Mouse (Mus musculus): ENCODE data around the gene Itga11.
"Not testable (repeated sequence)": the region's sequence is repeated elsewhere in the genome, so short reads cannot be mapped to it uniquely, and the experiment has no call there.

The Itga11 gene

DNA sequence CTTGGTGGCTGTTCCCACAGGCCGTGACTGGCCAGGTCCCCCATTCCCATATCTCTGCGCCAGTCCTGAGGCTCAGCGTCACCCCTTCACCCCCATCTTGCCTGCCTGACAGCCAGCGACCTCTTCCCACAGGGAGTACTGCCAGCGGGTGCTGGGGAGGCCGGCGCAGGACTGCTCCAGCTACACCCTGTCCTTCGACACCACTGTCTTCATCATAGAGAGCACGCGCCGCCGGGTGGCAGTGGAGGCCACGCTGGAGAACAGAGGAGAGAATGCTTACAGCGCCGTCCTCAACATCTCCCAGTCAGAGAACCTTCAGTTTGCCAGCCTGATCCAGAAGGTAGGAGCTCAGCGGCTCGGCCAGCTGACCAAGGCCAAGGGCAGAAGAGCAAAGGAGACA lies 89.8 kb downstream of the Itga11 start:
- DNase-seq (ENCODE audit: low spot score) = peak; percentile 39

- no peak for DNase-seq (ENCODE audit: low spot score)
These were observed 90.7 kb downstream of the Itga11 start for GRCm38 (mm10) chr9:62768361-62768760.

DNA sequence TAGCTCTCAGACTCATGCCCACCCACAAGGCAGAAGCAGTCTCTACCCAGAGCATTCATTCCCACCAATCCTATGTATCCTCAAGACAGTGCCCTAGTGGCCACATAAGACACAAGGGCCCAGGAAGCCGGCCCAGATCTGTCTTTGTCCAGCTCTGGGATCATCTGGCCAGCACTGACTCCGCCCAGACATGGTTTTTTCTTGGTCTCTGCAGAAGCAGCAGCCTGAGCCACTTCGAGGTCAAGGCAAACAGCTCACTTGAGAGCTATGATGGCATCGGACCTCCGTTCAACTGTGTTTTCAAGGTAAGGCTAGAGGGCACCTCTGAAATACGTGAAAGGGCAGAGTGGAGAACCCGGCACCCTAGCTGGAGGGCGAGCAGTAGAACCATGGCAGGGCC lies 95.1 kb downstream of the Itga11 start:
- DNase-seq (ENCODE audit: low spot score) = peak; percentile 26

DNA sequence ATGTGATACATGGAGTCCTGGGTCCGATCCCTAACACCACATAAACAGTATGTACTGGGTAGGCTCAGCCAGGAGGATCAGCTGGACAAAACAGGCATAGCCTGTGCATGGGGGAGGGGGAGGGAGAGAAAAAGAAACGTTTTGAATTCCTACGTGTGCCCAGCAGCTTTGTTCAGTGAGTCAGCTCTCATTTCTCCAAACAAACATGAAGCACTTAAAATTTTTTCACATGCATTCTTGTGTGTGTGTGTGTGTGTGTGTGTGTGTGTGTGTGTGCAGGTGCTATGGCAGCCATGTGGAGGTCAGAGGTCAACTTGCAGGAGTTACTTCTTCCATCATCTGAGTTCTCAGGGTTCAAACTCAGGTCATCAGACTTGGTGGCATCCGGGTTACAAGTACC lies 97.8 kb downstream of the Itga11 start:
- DNase-seq (ENCODE audit: low spot score) = no peak

GRCm38 (mm10) chr9:62777461-62777860 lies 99.8 kb downstream of the Itga11 start:
- peak; percentile 90 for DNase-seq (ENCODE audit: low spot score)

- no peak for DNase-seq (ENCODE audit: low spot score)
These were observed 101.1 kb downstream of the Itga11 start for GRCm38 (mm10) chr9:62778721-62779120.

DNA sequence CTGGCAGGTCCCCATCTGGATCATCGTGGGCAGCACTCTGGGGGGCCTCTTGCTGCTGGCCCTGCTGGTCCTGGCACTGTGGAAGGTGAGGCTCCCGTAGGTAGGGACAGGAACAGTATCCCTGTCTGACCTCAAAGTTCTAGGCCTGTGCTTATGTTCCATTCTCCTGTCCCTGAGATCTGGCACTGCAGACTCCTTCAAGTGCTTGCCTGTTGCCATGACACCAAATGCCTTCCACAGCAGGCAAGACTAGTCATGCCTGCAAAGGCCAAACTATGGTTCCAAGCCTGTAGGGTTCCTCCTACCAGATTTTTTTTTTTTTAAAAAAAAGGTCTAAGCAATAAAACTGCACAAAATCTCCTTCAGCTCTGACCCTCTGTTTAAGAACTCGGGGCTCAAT lies 104.3 kb downstream of the Itga11 start:
- peak; percentile 32 for DNase-seq (ENCODE audit: low spot score)

DNA sequence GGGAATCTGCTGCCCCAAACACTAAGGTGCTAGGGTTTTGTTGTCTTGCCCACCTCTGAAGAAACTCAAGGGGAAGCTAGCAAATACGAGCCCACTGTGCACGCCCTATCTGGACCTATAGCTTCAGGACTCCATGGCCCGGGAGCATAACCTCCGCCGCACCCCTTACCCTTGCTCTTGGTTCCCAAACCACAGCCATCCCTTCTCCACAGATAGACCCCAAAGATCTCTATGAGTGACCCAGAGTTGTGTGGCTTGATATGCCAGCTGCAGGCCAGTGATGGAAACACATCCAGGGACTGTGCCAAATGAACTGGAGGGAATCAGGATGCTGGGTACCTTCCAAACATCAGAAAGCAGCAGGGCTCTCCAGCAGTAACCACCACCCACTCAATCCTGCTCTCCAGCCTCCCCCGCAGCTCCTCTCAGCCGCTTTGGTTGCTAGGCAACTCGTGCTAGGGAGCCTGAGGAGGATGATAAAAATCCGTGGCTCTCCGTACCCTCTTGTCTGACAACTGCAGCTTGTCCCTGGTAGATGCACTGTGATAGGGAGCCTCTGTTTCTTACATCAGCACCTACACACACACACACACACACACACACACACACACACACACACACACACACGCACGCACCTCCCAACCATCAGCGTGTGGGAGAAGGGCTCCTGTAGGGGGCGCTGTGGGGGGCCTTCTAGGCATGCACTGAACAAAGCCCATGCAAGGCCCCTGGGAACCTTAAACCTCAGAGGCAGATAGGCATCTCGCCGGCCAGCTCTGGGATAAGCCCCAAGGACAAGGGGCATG lies 105.6 kb downstream of the Itga11 start:
- peak; percentile 62 for DNase-seq (ENCODE audit: low spot score)

DNA sequence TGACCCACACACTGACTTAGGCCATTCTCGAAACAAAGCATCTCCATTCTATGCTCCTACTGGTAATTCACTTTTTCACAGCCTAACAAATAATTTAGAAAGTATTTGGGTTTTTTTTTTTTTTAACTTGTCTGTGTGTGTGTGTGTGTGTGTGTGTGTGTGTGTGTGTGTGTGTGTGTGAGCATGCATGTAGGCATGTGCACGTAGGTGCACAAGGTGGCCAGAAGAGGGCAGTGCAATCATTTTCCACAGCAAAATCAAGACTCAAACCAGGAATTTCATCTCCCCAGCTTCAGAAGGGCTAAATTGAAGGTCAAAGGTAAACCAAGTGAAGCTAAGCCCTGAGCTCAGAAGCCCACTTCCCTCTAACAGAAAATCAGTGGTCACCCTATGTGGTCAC lies 106.6 kb downstream of the Itga11 start:
- DNase-seq (ENCODE audit: low spot score) = no peak

- DNase-seq (ENCODE audit: low spot score) = no peak
These were observed 109.1 kb downstream of the Itga11 start for GRCm38 (mm10) chr9:62786721-62787120.

- no peak for DNase-seq (ENCODE audit: low spot score)
These were observed 112.2 kb downstream of the Itga11 start for GRCm38 (mm10) chr9:62789856-62790255.

DNA sequence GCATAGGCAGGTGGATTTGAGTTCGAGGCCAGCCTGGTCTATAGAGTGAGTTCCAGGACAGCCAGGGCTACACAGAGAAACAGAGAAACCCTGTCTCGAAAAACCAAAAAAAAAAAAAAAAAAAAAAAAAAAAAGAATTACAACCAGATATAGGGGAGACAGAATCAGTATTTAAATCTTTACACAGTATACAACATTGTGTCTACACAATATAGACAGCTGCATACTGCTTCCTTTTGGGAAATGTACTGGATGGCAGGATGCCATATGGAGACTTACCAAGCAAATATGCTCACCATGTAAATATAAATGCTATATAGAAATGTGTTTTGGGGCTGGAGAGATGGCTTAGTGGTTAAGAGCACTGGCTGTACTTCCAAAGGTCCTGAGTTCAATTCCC lies 121.6 kb downstream of the Itga11 start:
- not testable (repeated sequence) for DNase-seq (ENCODE audit: low spot score)

DNA sequence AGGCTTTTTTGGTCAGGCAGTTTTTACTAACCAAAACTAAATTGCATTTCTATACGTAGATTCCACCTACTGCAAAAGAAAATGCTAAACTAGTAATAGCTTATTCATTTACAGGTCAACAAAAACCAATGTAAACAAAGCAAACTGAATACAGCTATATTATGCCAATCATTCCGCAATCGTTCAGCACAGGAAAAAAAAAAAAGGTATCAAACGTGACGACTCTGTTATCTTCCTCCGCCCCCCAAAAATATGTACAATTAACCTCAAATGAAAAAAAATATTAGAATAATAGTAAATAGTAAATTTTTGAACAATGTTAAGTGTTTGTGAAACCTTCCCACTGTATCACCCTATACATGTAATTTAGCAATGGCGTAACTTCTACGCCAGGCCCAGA lies 132.5 kb downstream of the Itga11 start:
- DNase-seq (ENCODE audit: low spot score) = no peak

GRCm38 (mm10) chr9:62810543-62811515 lies 133.2 kb downstream of the Itga11 start:
- peak; percentile 52 for DNase-seq (ENCODE audit: low spot score)

DNA sequence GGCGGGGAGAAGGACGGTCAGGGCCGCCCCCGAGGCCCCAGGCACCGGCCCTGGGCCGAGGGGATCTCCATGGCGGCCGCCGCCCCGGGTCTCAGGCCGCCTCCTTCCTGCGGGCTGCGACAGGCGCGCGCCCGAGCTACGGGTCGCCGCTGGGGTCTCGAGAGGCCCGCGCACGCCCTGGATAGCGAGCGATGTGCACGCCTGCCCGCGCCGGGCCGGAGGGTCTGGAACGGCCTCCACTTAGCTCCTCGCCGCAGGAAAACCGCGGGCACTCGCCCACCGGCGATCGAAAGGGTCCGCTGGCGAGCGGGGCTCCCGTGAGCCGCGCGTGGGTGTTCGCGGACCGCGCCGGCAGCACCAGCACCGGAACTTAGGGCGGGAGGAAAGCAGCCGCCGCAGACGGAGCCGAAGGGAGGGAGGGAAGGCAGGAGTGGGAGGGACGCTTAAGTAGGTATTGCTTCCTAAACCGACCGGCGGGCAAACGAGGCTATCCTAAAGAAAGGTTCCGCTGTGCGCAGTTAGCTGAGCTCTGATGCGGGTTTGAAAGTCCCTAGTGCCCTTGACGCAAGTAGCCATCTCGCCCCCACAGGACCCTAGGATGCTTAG lies 134.0 kb downstream of the Itga11 start, which contains the start of gene Fem1b:
TSS of gene Fem1b (minus strand) at position 419 of the 606 bp plus-strand sequence.
- DNase-seq (ENCODE audit: low spot score) = peak; percentile 97

GRCm38 (mm10) chr9:62812216-62813049 lies 134.8 kb downstream of the Itga11 start:
- peak; percentile 63 for DNase-seq (ENCODE audit: low spot score)

DNA sequence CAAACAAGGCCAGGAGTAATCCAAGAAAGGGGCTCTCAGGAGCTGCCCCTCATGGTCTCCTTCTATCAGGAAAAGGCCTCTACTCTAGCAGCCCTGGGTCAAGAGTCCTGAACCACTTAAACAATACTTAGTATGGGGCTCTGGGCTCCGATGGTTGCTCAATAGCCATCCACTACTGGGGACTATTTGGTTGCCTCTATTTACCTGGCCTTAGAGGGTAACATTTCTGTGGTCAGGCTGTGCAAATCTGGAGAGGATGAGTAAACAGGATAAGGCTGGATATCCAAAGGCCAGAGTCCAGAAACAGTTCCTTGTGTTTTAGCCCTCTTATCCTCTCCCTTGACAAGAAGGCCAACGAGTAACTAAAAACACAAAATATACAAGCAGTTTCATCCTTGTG lies 137.1 kb downstream of the Itga11 start:
- no peak for DNase-seq (ENCODE audit: low spot score)

DNA sequence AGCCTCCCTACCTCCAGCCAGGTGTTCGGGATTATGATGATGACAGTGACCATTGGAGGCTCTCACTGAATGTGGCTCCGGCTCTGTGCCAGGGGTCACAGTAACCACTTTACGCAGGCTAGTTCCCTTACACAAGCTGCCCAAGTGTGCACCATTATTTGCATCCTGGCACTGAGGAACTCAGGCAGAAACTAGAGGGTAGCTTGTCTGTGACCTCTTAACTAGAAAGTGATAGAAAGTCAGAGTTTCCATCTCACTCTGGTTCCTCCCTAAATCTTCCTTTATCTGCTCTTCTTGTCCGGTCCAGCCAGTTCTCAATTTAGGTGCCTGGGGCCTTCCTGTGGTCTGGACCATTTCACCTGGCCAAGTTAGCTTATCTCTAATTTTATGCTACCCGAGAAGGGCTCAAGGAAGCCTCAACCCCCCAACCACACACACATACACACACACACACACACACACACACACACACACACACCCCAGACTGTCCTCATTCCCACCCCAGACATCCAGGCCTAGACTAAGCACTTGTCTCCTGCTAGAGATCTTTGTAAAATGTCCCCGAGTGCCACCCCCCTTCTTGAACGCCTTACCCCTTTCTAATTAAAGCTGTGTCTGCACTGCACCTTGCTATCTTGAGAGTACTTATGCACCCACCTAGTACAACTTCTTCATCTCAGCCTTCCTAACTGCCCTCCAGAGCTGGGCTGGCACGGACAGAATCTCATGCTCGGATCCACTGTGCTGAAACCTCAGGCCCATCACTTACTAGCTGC lies 138.9 kb downstream of the Itga11 start:
- DNase-seq (ENCODE audit: low spot score) = no peak

GRCm38 (mm10) chr9:62817099-62817571 lies 139.5 kb downstream of the Itga11 start:
- no peak for DNase-seq (ENCODE audit: low spot score)

- DNase-seq (ENCODE audit: low spot score) = no peak
These were observed 140.4 kb downstream of the Itga11 start for GRCm38 (mm10) chr9:62817828-62818614.
